Mouse (Mus musculus): ENCODE results near the gene Ptprj.
"Not testable (repeated sequence)": the region's sequence is repeated elsewhere in the genome, so short reads cannot be mapped to it uniquely, and the experiment has no call there.

DNA sequence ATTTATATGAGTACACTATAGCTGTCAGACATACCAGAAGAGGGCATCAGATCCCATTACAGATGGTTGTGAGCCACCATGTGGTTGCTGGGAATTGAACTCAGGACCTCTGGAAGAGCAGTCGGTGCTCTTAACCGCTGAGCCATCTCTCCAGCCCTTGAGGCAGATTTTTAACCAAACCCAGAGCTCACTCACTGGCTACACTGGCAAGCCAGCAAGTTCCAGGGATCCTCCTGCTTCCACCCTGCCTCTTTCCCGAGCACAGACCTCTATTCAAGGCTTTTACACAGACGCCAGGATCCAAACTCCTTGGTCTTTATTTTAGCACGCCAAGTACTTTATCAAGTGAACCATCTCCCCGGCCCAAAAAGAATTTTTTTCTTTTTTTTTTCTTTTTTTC lies 9.0 kb downstream of the Ptprj start:
- TF ChIP-seq CTCF (IDR thresholded peaks at IDR 0.05; ENCODE audit: control insufficient read depth, insufficient read depth, low read length); POLR2A (IDR thresholded peaks at IDR 0.05; ENCODE audit: borderline replicate concordance, control insufficient read depth, low read depth, low read length): not testable (repeated sequence)

All from bone marrow, adult 2 months (tissue).